Mouse (Mus musculus) naive thymus-derived CD4-positive, alpha-beta T cell, adult 2 months (primary cell): ENCODE data around the gene Shf.

ENCODE experiments used
- DNase-seq: peaks from one replicate; pipeline ENCODE4 v3.0.0-alpha.2; 2011; ENCODE audit warnings: low read depth

Gene Shf

DNA sequence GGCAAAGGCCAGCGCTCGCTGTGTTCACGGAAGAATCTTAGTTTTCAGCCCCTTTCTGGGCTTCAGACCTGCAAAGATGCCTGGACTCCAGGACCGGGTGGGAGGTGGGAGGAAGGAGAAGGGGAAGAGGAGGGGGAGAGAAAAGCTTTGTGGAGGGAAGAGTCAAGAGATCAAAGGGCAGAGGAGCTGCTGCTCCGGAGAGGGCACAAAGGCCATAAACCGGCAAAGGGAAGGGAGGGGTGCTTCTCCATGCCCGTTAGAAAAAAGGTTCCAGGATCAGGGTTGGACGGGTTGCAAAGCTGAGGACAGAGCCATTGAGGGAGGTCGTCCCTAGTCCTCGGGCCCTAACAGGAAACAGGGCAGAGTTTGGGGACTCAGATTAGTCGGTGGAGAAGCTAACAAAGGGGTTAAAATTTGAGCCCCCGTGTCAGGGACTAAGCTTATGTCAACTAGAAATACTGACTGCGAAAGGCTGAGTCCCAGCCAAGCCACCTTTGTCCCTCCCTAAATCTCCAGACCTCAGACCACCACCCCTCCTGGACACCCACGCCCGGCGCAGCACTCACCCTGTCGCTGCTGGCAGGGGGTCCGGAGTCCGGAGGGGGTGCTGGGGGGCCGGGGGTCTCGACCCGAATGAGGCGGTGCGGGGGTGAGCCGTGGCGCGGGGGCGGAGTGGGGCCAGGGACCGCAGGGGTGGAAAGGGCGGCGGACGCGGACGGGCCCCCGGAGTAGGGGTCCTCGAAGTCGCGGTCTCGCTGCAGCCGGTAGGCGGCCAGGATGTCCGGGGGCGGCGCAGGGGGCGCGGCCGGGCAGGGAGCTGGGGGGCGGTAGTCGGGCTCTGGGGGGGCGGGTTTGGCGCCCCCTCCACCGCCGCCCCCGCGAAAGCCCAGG is 636 bp downstream of the Shf start:
- peak; percentile 52 for DNase-seq

DNA sequence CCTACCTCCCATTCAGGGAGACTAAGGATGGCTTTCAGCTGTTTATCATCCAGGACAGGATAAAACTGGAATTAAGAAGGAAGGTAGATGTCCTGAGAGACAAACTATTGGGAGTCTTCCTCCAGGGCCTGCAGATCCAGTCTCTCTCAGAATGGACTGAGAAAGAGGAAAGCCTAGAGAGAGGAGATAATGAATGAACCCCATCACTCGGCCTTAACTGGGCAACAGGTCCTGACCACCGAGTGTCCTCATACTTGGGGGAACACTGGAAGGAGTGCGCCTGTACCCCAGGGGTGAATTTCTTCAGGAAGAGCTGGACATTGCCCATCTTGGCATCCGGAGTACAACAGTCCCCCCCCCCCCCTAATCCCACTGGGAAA is 1.3 kb downstream of the Shf start:
- DNase-seq, result no peak

DNA sequence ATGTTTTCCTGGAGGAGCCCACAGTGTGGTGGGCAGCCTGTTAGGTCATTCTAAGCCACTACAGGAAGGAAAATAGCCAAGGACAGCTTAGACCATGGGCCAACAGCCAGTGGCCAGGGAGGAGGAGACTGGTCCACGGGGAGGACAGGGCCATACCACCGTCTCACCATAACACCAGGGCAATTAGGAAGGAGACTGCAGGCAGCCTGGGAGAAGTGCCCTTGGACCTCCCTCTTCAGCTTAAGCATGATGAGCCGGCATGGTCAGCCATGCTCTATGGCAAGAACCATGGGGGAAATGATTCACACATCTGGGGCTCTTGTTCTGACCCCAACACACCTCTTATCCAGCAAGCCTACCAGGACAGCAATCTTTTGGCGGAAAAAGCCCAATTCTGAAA is 1.8 kb downstream of the Shf start:
- no peak for DNase-seq

DNA sequence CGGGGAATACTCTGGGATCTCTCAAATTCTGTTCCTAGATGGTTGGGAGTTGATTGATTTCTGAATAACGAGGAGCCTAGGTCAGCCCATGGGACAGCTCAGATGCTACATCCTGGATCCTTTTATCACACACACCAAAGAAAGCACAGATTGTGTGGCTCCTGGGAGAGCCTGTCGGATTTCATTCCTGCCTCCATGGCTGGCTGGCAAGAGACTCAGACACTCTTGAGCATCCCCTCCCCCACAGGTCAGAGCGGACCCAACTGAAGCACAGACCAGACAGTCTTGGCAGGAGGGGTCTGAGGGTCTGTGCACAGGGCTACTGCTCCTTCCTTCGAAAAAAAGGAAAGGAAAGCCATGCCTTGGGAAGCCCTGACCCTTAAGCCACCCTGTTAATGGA is 2.3 kb downstream of the Shf start:
- DNase-seq, result no peak

DNA sequence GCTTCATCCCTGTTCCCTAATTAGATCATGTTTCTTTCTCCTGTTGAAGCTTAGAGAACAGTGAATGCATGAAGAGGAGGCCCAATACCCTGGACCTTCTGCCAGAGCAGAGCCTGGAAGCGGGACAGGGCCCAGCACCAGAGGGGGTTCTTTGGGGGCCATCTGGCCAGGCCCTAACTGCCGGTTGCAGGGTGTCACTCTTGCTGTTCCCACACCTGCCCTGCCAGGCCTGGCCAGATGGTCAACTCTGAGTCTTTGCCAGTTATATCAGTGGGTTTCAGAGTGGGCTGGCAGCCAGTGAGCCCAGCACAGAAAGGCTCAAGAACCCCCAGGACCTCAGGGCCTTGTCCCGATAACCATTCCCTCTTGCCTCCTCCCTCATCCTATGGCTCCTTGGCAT is 2.9 kb downstream of the Shf start:
- DNase-seq, result no peak

DNA sequence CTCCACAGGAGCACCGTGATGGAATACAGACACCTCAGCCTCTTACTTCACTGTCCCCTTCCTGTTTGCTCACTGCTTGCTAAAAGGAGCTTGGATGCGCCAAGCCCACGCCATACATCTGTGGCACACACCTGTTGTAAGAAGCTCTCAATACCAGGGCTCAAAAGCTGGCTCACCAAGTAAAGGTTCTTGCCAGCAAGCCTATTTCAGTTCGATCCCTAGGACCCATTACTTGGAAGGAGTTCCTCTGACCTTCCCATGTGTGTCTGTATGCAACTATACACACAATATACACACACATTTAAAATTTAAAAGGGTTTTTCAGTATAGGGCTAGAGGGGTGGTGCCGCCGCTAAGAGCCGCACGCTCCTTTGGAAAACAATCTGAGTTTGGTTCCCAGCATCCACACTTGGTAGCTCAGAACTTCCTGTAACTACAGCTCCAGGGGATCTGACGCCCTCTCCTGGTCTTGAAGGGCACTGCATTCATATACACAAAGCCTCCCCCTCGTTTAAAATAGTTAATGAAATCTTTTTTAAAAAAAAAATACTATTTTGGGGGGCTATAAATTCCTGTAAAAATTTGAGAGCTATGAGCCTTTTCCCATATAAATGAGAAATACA is 3.6 kb downstream of the Shf start:
- DNase-seq, result peak; percentile 49

DNA sequence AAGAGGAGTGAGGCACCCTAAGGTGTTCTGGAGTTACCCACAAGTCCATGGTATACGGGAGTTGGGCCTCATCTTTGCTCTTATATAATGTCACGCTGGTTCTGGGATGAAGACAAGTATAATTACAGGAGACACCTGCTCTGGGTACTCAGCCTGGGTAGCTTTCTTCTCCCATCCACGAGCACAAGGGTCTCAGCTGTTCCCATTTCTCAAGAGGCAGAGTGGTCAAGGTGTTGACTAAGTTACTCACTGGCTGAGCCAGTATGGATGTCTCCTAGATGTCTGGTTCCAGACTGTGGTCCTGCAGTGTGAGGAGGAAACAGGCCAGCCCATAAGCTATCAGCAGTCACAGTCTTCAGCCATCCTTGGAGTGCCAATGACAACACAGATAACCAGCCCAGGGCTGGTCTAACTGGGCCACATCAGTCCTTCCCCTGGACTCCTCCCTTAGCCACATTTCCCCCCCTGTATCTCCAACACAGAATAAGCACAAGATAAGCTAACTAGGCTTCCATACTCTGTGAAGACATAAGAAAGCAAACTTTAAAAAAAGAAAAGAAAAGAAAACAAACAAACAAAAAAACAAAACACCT is 4.5 kb downstream of the Shf start:
- DNase-seq, result no peak

DNA sequence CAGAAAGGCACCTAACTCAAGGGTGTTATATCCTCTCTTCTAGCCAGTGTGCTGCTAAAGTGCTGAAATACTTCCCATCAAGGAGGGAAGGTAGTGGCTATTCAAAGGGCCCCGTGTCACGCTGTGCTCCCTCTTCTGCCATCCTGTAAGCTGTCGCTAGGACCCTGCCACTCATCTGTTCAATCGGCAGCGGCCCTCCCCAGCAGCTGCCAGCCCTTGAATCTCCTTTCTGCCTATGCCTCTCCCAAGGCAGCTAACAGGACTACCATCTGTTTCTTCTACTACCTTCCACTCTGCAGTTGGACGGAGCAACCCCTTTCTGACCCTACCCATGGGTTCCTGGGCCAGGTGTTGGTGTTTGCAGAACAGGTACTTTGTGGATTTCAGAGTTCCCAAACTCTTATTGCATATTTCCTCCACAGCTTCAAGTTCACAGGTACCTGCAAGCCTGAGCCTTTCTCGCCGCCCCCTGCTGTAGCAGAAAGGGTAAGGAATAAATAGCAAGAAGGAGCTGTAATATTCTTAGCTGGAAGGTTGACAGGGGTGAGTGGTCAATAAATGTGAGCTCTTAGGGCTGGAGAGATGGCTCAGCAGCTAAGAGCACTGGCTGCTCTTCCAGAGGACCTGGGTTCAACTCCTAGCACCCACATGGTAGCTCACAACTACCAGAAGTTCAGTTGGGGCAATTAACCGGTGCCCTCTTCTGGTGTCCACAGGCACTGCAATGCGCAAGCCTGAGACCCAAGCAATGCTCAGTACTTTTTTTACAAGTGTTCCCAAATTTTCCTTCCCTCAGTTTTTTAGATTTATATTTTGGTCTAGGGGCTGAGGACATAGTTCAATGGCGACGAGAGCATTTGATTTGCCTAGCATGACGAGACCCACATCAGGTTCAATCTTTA is 6.1 kb downstream of the Shf start:
- no peak for DNase-seq

DNA sequence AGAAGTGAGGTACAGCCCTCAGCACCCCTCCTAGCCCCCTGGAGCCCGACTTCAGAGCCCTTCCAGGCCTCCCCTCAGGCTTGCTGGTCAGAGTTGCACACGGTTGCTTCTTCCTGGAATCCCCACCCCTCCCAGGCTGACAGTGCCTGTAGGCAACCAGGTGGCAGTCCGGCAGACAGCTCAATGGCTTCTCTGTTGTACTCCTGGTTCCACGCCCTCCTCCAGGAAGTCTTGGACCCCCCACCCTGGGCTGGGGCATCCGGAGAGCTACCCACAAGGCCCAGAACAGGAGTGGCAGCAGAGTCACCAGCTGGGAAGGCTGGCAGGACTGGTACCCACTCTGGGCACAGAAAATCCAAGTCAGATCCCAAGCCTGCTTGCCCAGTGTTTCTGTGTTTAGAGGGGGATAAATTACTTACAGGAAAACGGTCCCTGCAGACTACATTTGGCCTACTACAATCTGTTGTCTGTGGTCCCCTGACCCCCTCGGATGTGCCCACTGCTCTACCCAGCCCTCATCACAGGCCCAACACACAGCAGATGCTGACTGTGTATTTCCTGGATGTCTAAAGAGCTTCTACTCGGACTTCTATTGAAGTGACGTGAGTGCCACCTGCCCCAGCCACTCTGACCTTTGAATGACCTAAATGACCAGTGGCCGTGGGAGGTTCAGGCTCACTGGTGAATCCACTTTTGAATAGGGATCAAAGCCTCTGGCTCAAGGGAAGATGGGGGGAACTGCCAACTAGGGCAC is 6.9 kb downstream of the Shf start:
- no peak for DNase-seq

DNA sequence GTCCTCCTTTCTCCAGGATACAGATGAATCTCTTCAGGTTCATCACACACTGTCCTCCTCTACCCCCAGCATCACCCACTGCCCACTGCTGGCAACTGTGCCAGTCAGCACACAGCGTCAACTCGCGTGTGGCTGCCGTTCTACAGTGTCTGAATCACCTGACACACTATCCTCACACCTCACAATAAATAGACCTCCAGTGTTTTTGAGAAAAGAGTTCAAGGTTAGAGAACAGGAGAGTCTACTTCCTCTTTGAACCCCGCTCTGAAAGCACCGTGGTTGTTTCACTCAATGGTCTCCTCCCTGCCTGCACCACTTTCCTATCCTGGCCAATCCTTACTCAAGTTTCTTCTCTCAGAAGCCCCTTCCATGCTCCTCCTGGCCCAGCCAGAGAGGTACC is 7.8 kb downstream of the Shf start:
- DNase-seq, result peak; percentile 55

DNA sequence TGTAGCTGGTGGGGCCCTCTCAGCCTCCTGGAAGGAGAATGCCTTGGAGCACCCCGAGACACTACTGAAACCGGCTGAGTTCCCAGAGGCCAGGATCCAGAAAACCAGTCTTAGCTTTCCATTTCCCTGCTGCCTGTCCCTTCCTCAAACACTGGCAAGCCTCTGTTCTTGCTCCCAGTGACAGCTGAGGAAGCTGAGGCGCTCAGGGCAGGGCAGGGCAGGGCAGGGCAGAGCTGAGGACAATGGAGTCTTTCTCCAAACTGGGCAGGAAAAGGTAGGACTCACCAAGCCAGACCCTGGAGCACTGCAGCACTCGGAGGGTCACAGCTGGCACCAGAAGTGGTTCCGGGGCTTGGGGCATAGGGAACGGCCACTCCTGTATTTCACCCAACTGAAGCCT is 8.7 kb downstream of the Shf start:
- DNase-seq, result no peak

DNA sequence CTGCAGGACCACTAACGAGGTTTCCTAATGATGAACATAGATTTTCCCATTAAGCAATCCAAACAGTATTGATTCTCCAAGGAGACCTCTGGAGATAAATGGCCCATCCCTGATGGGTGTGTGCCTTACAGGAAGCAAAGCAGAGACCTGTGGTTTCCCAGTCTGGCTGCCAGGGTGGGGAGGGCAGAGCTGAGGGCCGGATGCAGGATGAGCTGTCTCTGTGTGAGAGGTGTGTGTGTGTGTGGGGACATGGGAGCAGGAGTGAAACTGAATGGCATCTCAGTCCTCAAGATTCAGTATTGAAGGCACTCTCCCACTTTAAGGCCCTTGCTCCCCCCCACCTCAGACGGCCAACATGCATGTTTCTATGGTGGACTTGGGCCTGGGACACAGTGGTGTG is 12.8 kb downstream of the Shf start:
- DNase-seq, result no peak

DNA sequence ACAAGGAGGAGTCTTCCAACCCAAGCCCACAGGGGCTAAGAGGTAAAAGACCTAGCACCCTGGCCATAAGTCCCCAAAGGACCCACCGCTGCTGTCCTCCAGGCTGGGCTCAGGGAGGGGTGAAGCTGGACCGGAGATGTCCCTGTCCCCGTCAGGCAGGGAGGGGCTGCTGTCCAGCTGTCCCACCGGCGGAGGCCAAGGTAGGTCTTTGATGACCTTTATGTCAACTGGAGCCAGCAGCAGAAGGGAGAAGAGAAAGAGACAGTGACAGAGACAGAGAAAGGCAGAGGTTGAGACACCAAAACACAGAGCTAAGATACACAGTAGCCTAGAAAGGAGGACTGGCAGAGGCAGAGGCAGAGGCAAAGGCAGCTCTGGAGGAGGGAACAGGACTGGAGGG is 13.6 kb downstream of the Shf start:
- no peak for DNase-seq

DNA sequence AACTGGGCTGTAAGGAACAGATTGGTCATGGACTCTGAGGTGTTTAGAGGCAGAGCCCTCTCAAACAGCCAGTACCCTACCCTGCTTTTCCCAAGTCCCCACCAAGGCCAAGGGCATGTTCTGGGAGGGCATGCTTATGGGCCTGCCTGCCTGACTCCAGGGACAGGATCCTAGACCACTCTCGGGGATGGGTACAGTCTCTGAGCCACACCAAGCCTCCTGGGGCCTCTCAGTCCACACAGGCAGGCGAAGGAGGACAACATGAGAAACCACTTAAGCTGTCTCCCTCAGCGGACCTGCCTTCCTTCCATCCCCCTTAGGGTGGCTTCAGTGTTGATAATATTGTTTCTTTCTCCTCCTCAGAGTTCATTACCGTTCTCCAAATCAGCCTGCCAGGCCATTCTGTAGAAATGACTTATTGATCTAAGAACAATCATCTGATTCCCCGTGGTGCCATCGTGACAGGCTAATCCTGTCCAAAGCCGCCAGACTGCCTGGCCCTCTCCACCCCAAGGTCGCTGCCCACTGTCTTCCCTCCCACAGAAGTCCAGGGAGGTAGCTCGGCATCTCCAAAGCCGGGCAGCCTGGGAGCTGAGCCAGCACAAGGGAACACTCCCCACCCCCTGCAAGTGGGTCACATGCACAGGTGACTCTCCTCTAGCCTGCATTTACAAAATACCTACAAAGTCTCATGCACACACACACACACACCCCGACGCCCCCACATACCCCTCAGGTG is 14.6 kb downstream of the Shf start:
- DNase-seq, result no peak

DNA sequence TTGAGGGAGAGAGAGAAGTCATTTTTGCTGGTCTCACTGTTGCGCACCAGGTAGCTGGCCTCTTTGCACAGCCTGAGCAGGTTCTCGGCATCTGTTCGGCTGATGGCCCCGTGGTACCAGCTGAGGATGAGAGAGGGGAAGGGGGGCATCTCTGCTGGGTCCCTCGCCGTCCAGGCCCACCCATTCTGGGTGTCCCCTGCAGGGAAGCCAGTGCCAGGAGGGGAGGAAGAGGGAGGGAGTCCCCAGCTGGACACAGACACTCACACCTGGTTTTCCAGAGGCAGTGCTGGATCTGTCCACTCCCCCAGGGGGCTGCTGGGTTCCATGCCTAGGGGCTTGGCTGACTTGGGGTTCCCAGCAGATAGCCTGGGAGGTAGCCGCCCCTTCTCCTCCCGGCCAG is 15.2 kb downstream of the Shf start:
- DNase-seq, result no peak

DNA sequence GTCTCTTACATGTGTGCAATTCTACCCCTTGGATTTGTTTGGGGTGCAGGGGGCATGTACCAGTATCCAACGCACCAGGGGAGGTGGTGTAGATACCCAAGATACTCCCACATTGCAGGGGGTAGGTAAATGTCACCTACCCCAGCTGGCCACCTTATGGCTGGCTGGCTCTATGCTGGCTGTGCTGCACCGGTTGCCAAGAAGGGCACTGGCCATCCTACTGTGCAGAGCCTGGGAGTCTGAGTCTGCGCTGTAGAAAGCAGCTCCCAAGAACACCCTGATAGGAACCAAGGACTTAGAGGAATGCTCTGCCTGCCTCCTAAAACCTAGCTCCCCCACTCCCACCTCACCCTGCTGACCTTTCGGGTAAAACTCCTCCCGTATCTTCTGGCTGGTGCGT is 16.0 kb downstream of the Shf start:
- DNase-seq, result no peak

DNA sequence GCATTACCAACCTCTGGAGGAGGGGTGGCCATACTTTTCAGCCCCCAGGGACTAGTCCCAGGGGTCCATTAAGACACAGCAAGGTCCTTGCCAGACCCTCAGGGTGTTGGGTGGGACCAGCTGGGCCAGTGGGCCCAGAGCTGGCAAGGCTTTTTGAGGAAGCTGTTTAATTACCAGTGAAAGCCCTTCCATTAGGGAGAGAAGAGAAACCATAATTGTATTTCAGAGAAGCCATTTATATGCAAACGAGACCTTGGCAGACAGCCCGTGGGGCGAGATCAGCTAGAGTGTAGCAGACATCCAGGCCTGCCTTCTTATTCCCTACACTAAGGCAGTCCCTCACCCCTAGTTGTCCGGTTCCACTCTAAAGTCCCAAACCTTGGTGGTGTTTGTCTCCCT is 17.0 kb downstream of the Shf start:
- no peak for DNase-seq

DNA sequence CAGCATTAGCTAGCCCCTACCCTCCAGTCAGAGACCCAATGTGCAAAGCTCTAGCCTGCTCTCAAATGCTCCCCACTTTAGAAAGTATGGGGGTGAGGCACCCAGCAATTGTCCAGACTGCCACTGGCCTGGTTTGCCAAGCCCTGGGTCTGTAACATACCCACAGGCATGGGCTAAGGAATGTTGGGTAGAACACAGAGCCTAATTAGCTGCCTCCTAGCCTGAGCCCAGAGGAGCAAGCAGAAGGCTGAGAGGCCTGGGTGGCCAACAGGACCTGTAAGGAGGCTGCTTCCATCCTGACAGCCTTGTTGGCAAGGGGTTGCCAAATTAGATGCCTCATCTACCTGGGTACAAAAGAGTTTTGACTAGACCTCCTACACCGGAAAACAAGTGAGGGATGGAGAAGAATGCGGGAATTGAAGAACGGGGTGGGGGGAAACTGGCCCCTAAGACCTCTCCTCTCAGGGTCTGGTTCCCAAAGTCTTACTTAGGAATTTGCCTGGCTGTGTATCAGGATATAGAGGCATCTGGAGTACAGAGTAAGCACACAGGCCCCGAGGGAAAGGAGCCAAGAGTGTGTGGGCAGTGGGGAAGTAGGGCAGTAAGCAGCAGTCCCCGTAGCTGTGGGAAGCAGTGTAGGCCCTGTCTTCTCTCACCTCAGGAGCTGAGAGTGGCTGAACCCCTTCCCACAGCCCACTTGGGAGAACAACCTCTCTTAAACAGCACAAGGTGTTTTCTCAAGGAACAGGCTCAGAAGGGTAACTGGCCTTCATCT is 17.6 kb downstream of the Shf start:
- DNase-seq, result no peak

DNA sequence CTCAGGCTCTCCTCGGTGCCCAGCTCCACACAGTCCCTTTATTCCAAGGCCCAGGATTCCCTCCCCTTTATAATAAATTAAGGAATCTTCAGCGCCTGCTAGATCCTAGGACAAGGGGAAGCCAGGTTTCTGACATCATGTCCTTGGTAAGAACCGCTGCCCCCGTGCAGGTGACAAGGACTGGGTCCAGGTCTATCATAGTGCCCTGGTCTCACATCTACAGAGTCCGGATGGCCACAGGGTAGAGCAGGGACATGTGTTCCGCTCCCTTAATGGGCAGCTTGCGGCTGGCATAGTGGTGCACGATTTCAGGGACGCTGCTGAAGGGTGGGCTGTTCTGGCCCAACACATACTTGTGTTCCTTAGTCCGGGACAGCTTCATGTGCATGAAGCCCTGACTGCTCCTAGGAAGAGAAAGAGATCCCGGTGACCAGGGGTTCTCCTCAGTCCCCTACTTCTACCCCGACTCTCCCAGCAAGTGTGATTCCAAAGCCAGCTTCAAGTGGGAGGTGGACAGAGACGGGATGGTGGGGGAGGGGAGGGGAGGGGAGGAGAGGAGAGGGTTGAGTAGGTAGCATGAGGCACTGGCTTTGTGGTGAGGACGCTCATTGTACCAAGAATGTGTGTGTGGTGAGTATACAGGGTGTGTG is 19.7 kb downstream of the Shf start:
- DNase-seq, result peak; percentile 38
